Mouse (Mus musculus) hindbrain, embryonic 13.5 days (tissue): ENCODE data around the gene Dnpep. TPM values are rescaled to one million over a fixed set of nuclear protein-coding genes. Genes with fewer than 3 reads are reported as not detected.

Experiments
- ATAC-seq: fragments of 200-750 bp; cut with Nextera tagmentation; 2 replicates; pipeline ENCODE4 v1.8.0; 2017; ENCODE audit warnings: moderate TSS enrichment; ENCODE audit not compliant: low FRiP score
- H3K27ac ChIP-seq: fragments of 300-500 bp; sonication (generic); 2 replicates; pipeline ENCODE4 v1.5.1; 2015; ENCODE audit warnings: inconsistent platforms, mild to moderate bottlenecking, moderate library complexity
- H3K27me3 ChIP-seq: fragments of 300-500 bp; sonication (generic); 2 replicates; pipeline ENCODE4 v1.6.1; 2015; ENCODE audit warnings: mild to moderate bottlenecking, inconsistent platforms
- H3K36me3 ChIP-seq: fragments of 300-500 bp; sonication (generic); 2 replicates; pipeline ENCODE4 v1.6.1; 2015; ENCODE audit warnings: mild to moderate bottlenecking, inconsistent platforms
- H3K4me1 ChIP-seq: fragments of 300-500 bp; sonication (generic); replicated peaks from 2 replicates; pipeline ENCODE4 v1.6.1; 2015; ENCODE audit warnings: inconsistent platforms
- H3K4me2 ChIP-seq: fragments of 300-500 bp; sonication (generic); 2 replicates; pipeline ENCODE4 v1.6.1; 2015; ENCODE audit warnings: inconsistent platforms, mild to moderate bottlenecking, moderate library complexity
- H3K4me3 ChIP-seq: fragments of 300-500 bp; sonication (generic); 2 replicates; pipeline ENCODE4 v1.5.1; 2015; ENCODE audit warnings: mild to moderate bottlenecking, inconsistent platforms
- H3K9ac ChIP-seq: fragments of 300-500 bp; sonication (generic); 2 replicates; pipeline ENCODE4 v1.6.1; 2015; ENCODE audit warnings: mild to moderate bottlenecking, inconsistent platforms
- H3K9me3 ChIP-seq: fragments of 300-500 bp; sonication (generic); 2 replicates; pipeline ENCODE4 v1.6.1; 2016; ENCODE audit warnings: inconsistent platforms
- WGBS: fragments of 180-500 bp; shearing (Covaris S2); methylation state at CpG from one replicate; pipeline ENCODE4 v1.1.7; 2015; 5-methylcytosine and 5-hydroxymethylcytosine counted together
- polyA plus RNA-seq: library from polyadenylated mRNA; unstranded; fragments of >200 nt; fragmentation: Nextera tagmentation; extraction: Ambion mirVana; gene quantifications from 2 replicates; pipeline ENCODE4 v1.2.1, GENCODE M21; 2015

Dnpep gene
- 161 and 170 TPM in 2 replicates for polyA plus RNA-seq

DNA sequence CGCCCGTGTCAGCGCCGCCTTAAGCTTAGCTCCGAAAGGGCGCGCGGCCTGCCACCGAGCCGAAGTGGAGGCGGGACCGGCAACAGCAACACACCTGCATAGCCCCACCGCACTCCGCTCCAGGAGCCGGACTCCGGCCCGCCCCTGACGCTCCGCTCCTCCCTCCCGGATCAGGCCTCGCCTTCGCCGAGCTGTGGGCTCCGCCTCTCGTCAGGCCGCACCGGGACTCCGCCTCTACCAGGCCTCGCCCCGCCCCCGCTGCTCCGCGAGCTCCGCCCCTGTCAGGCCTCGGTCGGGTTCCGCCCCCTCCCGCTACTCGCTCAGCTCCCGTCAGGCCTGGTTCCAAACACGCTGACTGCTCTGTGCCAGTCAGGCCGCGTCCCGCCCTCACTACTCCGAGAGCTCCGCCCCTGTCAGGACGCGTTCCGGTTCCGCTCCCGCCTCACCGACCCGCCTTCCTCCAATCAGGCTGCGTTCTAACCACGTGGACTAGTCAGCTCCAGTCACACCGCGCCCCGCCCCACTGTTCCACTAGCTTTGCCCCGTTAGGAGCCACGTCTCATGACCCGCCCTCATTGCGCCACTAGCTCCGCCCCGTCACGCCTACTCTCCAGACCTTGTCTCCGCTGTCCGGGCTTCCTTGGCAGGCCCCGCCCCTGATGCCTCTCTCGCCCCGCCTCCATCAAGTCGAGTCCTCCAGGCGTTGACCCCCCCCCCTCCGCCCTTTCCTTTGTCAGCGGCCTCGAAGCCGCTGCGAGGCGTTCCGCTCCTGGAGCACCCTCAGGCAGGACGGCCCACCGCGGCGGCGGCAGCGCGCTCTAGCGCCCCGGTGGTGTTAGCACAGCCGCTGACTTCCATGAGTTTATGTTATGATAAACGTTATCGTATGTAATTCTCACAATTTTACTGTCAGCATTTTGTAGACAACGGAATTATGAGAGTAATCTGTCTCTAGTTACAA lies at the start of gene Dnpep:
Gene Dnpep, minus strand, starts transcription at position 750 of the 961 bp plus-strand sequence.
- peak; percentile 98 for ATAC-seq
- under 1% methylated on average over 92 of the region's 92 CpGs for WGBS
- peaks cover 31% of the 10 kb centered on the region for H3K36me3 ChIP-seq
- H3K27me3 ChIP-seq = no peaks in the 10 kb centered on the region
- peak within 1 kb of the TSS; percentile 77 for H3K4me2 ChIP-seq
- no peaks in the 10 kb centered on the region for H3K9me3 ChIP-seq
- H3K4me3 ChIP-seq = peak within 1 kb of the TSS; percentile 71
- peak within 1 kb of the TSS; percentile 93 for H3K27ac ChIP-seq
- H3K4me1 ChIP-seq = peaks cover 10% of the 10 kb centered on the region
- H3K9ac ChIP-seq = peak within 1 kb of the TSS; percentile 82

DNA sequence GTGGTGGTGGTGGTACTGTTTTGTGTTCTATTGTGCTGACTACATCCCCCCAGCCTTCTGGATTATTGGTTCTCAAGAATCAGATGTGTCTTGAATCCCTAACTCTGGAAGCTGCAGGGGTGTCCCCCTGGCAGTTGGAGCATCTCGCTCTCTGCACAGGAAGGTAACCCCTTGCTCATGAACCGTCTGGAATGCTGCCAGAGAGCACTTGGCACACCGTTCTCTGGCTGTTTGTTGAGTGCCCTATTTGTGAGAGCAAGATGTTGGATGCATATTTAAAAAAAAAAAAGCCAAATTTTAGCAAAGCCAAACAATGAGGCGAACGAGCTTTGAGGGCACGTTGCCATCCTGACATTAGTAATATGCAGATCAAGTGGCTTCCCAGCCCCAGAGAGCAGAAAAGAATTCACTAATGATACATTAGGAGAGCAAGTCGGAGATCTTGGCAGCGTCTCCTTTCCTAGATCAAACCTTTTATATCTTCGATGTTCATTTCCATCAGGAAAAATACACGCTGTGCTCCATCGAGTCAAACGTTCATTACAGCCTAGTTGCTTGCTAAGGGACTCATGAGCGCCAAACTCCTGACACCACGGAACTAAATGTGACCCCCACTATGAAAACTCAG lies 47.8 kb upstream of the Dnpep start:
- Histone ChIP-seq H3K4me2 (no peak overlapping the region), H3K36me3 (no peaks in the 10 kb centered on the region), H3K27me3 (peaks cover 60% of the 10 kb centered on the region), H3K4me1 (peaks cover 11% of the 10 kb centered on the region), H3K9ac (no peak overlapping the region), H3K4me3 (no peak overlapping the region), H3K9me3 (no peaks in the 10 kb centered on the region), H3K27ac (no peak overlapping the region)
- ATAC-seq = no peak
- WGBS = 66% methylated on average over 14 of the region's 14 CpGs

DNA sequence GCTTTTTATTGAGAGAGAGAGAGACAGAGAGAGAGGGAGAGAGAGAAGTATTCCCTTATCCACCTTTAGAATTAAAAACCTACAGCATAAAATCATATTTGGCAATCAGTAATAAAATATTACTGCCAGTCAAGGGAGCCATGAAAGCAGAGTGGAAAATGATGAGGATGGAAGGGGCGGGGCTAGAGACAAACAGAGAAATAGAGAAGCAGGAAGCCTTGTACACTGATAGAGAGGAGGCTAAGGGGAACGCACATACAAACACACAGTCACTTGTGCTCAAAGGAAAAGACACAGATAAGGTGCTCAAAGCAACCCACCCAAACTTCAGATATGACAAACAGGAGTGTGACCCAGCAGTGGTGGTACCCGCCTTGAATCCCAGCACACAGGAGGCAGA lies 46.1 kb upstream of the Dnpep start:
- 94% methylated on average over 3 of the region's 3 CpGs for WGBS
- H3K9me3 ChIP-seq = no peaks in the 10 kb centered on the region
- H3K4me2 ChIP-seq = no peak overlapping the region
- H3K27ac ChIP-seq = no peak overlapping the region
- H3K27me3 ChIP-seq = peaks cover 66% of the 10 kb centered on the region
- peaks cover 12% of the 10 kb centered on the region for H3K4me1 ChIP-seq
- H3K36me3 ChIP-seq = no peaks in the 10 kb centered on the region
- no peak overlapping the region for H3K4me3 ChIP-seq
- ATAC-seq = no peak
- H3K9ac ChIP-seq = no peak overlapping the region

DNA sequence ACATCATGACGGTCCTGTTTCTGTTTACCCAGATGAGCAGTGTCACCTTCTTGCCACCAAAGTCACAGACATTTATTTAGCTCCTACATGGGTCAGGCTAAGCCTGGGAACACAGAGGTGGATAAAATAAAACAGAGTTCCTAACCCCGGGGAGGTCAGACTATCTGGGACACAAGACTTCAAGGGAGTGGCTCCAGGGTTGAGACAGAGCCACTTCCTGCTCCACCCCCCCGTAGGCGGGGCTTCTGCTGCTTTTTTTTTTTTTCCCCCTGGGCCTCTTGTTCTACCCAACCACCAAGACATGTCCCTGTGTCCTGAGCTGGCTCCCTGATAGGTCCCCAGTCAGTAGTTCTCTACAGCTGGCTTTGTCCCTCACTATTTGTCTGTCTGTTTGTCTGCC lies 44.0 kb upstream of the Dnpep start:
- H3K9ac ChIP-seq = no peak overlapping the region
- WGBS = 38% methylated on average over 4 of the region's 4 CpGs
- H3K36me3 ChIP-seq = no peaks in the 10 kb centered on the region
- H3K4me2 ChIP-seq = no peak overlapping the region
- no peak for ATAC-seq
- H3K9me3 ChIP-seq = no peaks in the 10 kb centered on the region
- H3K27ac ChIP-seq = no peak overlapping the region
- no peak overlapping the region for H3K4me3 ChIP-seq
- H3K4me1 ChIP-seq = peaks cover 12% of the 10 kb centered on the region
- peaks cover 67% of the 10 kb centered on the region for H3K27me3 ChIP-seq

DNA sequence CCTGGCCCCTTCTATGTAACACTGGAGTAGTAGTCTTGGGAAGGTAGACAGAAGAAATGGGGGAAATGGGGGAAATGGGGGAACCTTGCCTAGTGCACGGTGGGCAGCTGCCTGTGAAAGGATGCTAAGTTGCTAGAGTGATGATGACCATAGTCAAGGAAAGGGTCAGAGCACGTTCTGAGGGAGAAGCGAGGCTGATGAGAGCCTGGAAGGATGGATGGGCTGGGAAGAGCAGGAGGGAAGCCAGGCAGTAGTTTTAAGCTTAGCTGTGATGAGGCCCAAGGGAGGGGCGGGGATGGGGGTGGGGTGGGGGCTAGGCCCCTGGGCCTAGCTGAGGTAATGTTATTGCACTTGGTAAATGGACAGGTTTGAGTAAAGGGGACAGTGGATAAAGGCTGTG lies 43.3 kb upstream of the Dnpep start:
- Histone ChIP-seq H3K4me1 (peaks cover 12% of the 10 kb centered on the region), H3K4me3 (no peak overlapping the region), H3K4me2 (peak overlapping the region; percentile 52; the same call in 1 of the 2 replicates), H3K9ac (no peak overlapping the region), H3K9me3 (no peaks in the 10 kb centered on the region), H3K36me3 (no peaks in the 10 kb centered on the region), H3K27ac (no peak overlapping the region), H3K27me3 (peaks cover 62% of the 10 kb centered on the region)
- 58% methylated on average over 4 of the region's 4 CpGs for WGBS
- ATAC-seq = no peak

DNA sequence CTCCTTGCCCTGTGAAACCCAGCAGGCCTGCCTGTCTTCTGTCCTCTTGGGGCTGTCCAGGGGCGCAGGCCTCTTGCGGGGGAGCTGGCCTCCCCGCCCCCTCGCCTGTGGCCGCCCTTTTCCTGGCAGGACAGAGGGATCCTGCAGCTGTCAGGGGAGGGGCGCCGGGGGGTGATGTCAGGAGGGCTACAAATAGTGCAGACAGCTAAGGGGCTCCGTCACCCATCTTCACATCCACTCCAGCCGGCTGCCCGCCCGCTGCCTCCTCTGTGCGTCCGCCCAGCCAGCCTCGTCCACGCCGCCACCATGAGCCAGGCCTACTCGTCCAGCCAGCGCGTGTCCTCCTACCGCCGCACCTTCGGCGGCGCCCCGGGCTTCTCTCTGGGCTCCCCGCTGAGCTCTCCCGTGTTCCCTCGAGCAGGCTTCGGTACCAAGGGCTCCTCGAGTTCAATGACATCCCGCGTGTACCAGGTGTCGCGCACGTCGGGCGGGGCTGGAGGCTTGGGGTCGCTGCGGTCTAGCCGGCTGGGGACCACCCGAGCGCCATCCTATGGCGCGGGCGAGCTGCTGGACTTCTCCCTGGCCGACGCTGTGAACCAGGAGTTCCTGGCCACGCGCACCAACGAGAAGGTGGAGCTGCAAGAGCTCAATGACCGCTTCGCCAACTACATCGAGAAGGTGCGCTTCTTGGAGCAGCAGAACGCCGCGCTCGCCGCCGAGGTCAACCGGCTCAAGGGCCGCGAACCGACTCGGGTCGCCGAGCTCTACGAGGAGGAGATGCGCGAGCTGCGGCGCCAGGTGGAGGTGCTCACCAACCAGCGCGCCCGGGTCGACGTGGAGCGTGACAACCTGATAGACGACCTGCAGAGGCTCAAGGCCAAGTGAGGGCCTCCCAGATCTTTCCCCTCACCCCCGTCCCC lies 42.6 kb upstream of the Dnpep start, which contains the start of gene Des:
Gene Des, plus strand, starts transcription at position 218 of the 920 bp plus-strand sequence.
- Histone ChIP-seq H3K4me1 (peaks cover 12% of the 10 kb centered on the region), H3K27me3 (peaks cover 65% of the 10 kb centered on the region), H3K9ac (peak within 1 kb of the TSS; percentile 49), H3K9me3 (no peaks in the 10 kb centered on the region), H3K4me3 (peak within 1 kb of the TSS; percentile 32), H3K36me3 (no peaks in the 10 kb centered on the region), H3K27ac (no peak within 1 kb of the TSS), H3K4me2 (peak within 1 kb of the TSS; percentile 52)
- 1% methylated on average over 78 of the region's 80 CpGs for WGBS
- ATAC-seq = peak; percentile 50; the same call in 1 of the 2 replicates

DNA sequence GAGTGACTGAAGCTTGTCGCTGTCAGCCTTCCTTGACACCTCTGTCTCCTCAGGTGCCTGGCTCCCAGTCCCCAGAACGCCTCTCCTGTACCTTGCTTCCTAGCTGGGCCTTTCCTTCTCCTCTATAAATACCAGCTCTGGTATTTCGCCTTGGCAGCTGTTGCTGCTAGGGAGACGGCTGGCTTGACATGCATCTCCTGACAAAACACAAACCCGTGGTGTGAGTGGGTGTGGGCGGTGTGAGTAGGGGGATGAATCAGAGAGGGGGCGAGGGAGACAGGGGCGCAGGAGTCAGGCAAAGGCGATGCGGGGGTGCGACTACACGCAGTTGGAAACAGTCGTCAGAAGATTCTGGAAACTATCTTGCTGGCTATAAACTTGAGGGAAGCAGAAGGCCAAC lies 41.6 kb upstream of the Dnpep start:
- no peaks in the 10 kb centered on the region for H3K9me3 ChIP-seq
- 74% methylated on average over 13 of the region's 13 CpGs for WGBS
- H3K9ac ChIP-seq = no peak overlapping the region
- H3K27me3 ChIP-seq = peaks cover 65% of the 10 kb centered on the region
- H3K4me1 ChIP-seq = peaks cover 12% of the 10 kb centered on the region
- no peak overlapping the region for H3K27ac ChIP-seq
- H3K36me3 ChIP-seq = no peaks in the 10 kb centered on the region
- no peak overlapping the region for H3K4me3 ChIP-seq
- no peak overlapping the region for H3K4me2 ChIP-seq
- ATAC-seq = no peak

DNA sequence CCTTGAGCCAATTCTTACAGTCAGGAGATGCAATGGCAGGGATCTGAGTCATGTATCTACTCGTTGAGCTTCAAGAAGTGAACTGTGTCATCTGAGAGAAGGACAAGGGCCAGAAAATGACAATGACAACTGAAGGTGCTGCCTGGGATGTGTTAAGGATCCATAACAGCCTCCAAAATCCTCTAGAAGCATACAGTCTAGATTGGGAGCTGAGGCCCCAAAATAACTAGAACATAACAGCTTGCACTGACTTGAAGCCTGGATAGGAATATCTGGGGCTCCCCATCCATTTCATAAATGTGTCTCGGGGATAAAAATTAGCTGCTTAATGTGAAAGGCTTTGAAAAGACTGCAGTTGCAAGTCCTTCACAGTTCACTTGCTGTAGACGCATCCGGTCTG lies 40.2 kb upstream of the Dnpep start:
- Histone ChIP-seq H3K4me2 (no peak overlapping the region), H3K36me3 (no peaks in the 10 kb centered on the region), H3K27me3 (peaks cover 58% of the 10 kb centered on the region), H3K9me3 (no peaks in the 10 kb centered on the region), H3K27ac (no peak overlapping the region), H3K4me1 (peaks cover 12% of the 10 kb centered on the region), H3K4me3 (no peak overlapping the region), H3K9ac (no peak overlapping the region)
- WGBS = 90% methylated on average over 4 of the region's 4 CpGs
- no peak for ATAC-seq

DNA sequence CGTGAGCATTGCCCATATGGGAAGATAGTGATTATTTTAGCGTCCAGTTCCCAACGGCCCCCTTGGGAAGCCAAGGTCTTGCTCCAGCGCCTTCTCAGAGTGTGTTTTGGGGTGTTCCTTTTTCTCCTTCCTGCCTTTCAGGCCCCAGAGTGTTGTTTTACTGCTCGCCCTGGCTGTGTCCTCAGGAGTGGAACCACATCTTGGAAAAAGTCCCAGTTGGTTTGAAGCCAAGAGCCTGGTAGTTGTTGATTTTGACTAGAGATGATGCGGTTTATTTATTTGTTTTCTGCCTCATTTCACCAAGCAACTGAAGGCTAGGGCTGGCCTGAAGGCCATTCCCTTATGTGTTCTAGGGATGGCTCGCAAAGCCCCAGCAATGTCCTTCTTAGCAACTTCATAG lies 39.5 kb upstream of the Dnpep start:
- 77% methylated on average over 7 of the region's 7 CpGs for WGBS
- no peak overlapping the region for H3K9ac ChIP-seq
- peaks cover 12% of the 10 kb centered on the region for H3K4me1 ChIP-seq
- H3K27me3 ChIP-seq = peaks cover 51% of the 10 kb centered on the region
- no peak for ATAC-seq
- H3K4me3 ChIP-seq = no peak overlapping the region
- no peak overlapping the region for H3K27ac ChIP-seq
- no peaks in the 10 kb centered on the region for H3K9me3 ChIP-seq
- no peaks in the 10 kb centered on the region for H3K36me3 ChIP-seq
- H3K4me2 ChIP-seq = no peak overlapping the region

DNA sequence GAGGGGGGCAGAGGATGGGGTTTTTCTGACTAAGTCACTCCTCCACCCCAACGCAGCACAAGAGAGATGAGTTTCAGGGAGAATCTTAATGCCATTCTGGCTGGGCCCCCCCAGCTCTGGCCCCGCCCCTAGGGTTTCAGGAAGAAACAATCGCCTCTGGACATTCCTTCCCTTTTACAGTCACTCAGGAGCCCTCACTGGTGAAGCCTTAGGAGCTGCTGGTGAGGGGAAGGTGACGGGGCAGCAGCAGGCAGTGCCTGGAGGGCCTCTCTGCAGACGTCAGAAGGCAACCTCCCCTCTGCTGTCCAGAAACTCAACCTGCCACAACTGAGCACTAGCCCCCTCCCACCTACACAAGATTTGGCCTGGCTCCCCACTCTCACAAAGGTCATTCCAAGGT lies 31.5 kb upstream of the Dnpep start:
- WGBS = 50% methylated on average over 5 of the region's 5 CpGs
- H3K9ac ChIP-seq = no peak overlapping the region
- no peak for ATAC-seq
- no peak overlapping the region for H3K4me3 ChIP-seq
- H3K36me3 ChIP-seq = no peaks in the 10 kb centered on the region
- peaks cover 15% of the 10 kb centered on the region; the same call in 1 of the 2 replicates for H3K27me3 ChIP-seq
- H3K4me2 ChIP-seq = no peak overlapping the region
- H3K9me3 ChIP-seq = no peaks in the 10 kb centered on the region
- peaks cover 15% of the 10 kb centered on the region for H3K4me1 ChIP-seq
- H3K27ac ChIP-seq = no peak overlapping the region

DNA sequence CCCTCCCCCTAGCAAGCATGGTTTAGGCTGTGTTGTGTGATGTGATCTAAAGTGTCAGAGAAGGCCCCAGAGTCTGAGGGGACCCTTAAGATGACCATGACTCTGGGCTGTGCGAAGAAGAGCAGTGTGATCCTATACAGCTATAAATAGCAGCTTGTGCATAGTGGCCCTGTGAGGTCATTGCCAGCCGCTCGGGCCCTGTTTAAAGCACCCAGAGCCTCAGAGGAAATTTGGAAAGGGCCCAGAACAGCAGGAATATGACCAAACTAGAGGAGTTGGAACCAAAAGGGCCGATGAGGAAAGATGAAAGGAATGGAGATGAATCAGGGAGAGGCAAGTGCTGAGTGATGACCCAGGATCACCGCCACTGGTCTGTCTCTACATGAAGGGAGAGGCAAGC lies 29.5 kb upstream of the Dnpep start:
- H3K36me3 ChIP-seq = no peaks in the 10 kb centered on the region
- WGBS = 82% methylated on average over 5 of the region's 5 CpGs
- peaks cover 17% of the 10 kb centered on the region for H3K4me1 ChIP-seq
- H3K4me3 ChIP-seq = no peak overlapping the region
- peaks cover 15% of the 10 kb centered on the region; the same call in 1 of the 2 replicates for H3K27me3 ChIP-seq
- no peaks in the 10 kb centered on the region for H3K9me3 ChIP-seq
- ATAC-seq = no peak
- H3K4me2 ChIP-seq = no peak overlapping the region
- no peak overlapping the region for H3K9ac ChIP-seq
- H3K27ac ChIP-seq = no peak overlapping the region
